Mouse (Mus musculus) G1E (cell line): Measurements from ENCODE around the gene Prr23a3. TPM values are rescaled to one million over a fixed set of nuclear protein-coding genes. Genes with fewer than 3 reads are reported as not detected.

Experiments
- ATAC-seq: 2 replicates; pipeline ENCODE4 v1.8.0; 2016; ENCODE audit warnings: mild to moderate bottlenecking; ENCODE audit not compliant: insufficient number of reproducible peaks, poor library complexity, low FRiP score, severe bottlenecking; ENCODE audit errors: extremely low read depth
- DNase-seq: peaks from one replicate; pipeline ENCODE4 v3.0.0; 2012; ENCODE audit warnings: low spot score
- H3K27me3 ChIP-seq: 2 replicates; pipeline ENCODE4 v1.6.1; 2012; ENCODE audit warnings: mild to moderate bottlenecking, low read length, inconsistent platforms; ENCODE audit not compliant: insufficient read depth
- H3K36me3 ChIP-seq: replicated peaks from 2 replicates; pipeline ENCODE3; 2012; ENCODE audit warnings: mild to moderate bottlenecking, inconsistent platforms
- H3K4me1 ChIP-seq: 2 replicates; pipeline ENCODE4 v1.6.1; 2012; ENCODE audit warnings: low read depth, low read length, inconsistent platforms, mixed read lengths; ENCODE audit not compliant: insufficient read depth
- H3K4me3 ChIP-seq: 2 replicates; pipeline ENCODE4 v1.5.1; 2012; ENCODE audit warnings: low read depth, mild to moderate bottlenecking, inconsistent platforms, low read length, moderate library complexity, mixed read lengths
- H3K9me3 ChIP-seq: replicated peaks from 2 replicates; pipeline ENCODE4 v1.6.1; 2012; ENCODE audit warnings: inconsistent platforms
- CTCF ChIP-seq: IDR thresholded peaks from 2 replicates; pipeline ENCODE4 v1.5.1; 2012; ENCODE audit warnings: low read depth, low read length, inconsistent platforms, mixed read lengths
- GATA1 ChIP-seq: IDR thresholded peaks from 2 replicates; pipeline ENCODE4 v1.6.1; 2012; ENCODE audit warnings: borderline replicate concordance, low read length, inconsistent platforms, mixed read lengths
- GATA2 ChIP-seq: IDR thresholded peaks from 2 replicates; pipeline ENCODE4 v1.6.1; 2012; ENCODE audit warnings: low read depth, low read length, inconsistent platforms, borderline replicate concordance
- POLR2AphosphoS5 ChIP-seq: IDR thresholded peaks from 2 replicates; pipeline ENCODE4 v1.6.1; 2012; ENCODE audit warnings: low read depth, low read length, inconsistent platforms; ENCODE audit not compliant: insufficient replicate concordance
- TAL1 ChIP-seq: conservative IDR thresholded peaks from 2 replicates; pipeline ENCODE4 v1.6.1; 2012; ENCODE audit warnings: low read depth, low read length, inconsistent platforms, mixed read lengths
- polyA plus RNA-seq: library from polyadenylated mRNA; stranded (reverse); fragments of >175 nt; gene quantifications from 2 replicates; pipeline ENCODE4 v1.2.3, GENCODE M21; 2012
- total RNA-seq, 2 experiments: library from RNA; stranded (forward) in 1 of 2; stranded (reverse) in 1 of 2; fragments of 200-1000 nt in 1 of 2; fragments of >200 nt in 1 of 2; fragmentation: Nextera tagmentation in 1 of 2; gene quantifications; 2 replicates each; pipeline ENCODE4 v1.2.3; 2014 to 2017

Gene Prr23a3
- total RNA-seq (2014; fragmentation: Nextera tagmentation) (not detected in 2 replicates), total RNA-seq (2017) (0.05 and 0.06 TPM in 2 replicates), polyA plus RNA-seq (not detected in 2 replicates)

GRCm38 (mm10) chr9:98864571-98864970, at the start of gene Prr23a3:
Prr23a3 (plus strand) TSS chr9:98864767.
- no peaks in the 10 kb centered on the region for H3K36me3 ChIP-seq
- TF ChIP-seq TAL1 (no peak), GATA2 (no peak), GATA1 (no peak), CTCF (no peak), POLR2AphosphoS5 (no peak)
- ATAC-seq (no peak), DNase-seq (no peak)
- H3K4me3 ChIP-seq: no peak within 1 kb of the TSS; the same call in 1 of the 2 replicates
- no peaks in the 10 kb centered on the region for H3K27me3 ChIP-seq
- peaks cover 11% of the 10 kb centered on the region for H3K9me3 ChIP-seq
- no peaks in the 10 kb centered on the region for H3K4me1 ChIP-seq

GRCm38 (mm10) chr9:98816066-98816465, 48.5 kb upstream of the Prr23a3 start:
- H3K9me3 ChIP-seq: peaks cover 55% of the 10 kb centered on the region
- no peak for DNase-seq
- H3K4me3 ChIP-seq: no peak overlapping the region
- H3K36me3 ChIP-seq: no peaks in the 10 kb centered on the region
- no peaks in the 10 kb centered on the region; the same call in 1 of the 2 replicates for H3K27me3 ChIP-seq
- no peaks in the 10 kb centered on the region for H3K4me1 ChIP-seq
- ATAC-seq: no peak
- TF ChIP-seq TAL1 (no peak), POLR2AphosphoS5 (no peak), CTCF (no peak)

- Histone ChIP-seq H3K4me3 (no peak overlapping the region), H3K36me3 (no peaks in the 10 kb centered on the region), H3K9me3 (peaks cover 48% of the 10 kb centered on the region), H3K4me1 (no peaks in the 10 kb centered on the region), H3K27me3 (no peaks in the 10 kb centered on the region; the same call in 1 of the 2 replicates)
- TF ChIP-seq GATA2 (no peak), GATA1 (no peak), POLR2AphosphoS5 (no peak), TAL1 (no peak)
- DNase-seq (no peak), ATAC-seq (no peak)
Observed at GRCm38 (mm10) chr9:98817592-98817991, 47.0 kb upstream of the Prr23a3 start.

- Histone ChIP-seq H3K9me3 (peaks cover 48% of the 10 kb centered on the region), H3K4me1 (no peaks in the 10 kb centered on the region), H3K36me3 (no peaks in the 10 kb centered on the region), H3K27me3 (no peaks in the 10 kb centered on the region; the same call in 1 of the 2 replicates), H3K4me3 (no peak overlapping the region)
- ATAC-seq: no peak
- TF ChIP-seq GATA1 (no peak), GATA2 (no peak), POLR2AphosphoS5 (no peak), TAL1 (no peak), CTCF (no peak)
- DNase-seq: no peak
Observed at GRCm38 (mm10) chr9:98818971-98819370, 45.6 kb upstream of the Prr23a3 start.

- no peak for DNase-seq
Observed at GRCm38 (mm10) chr9:98819481-98819880, 45.1 kb upstream of the Prr23a3 start.

GRCm38 (mm10) chr9:98820461-98820860, 44.1 kb upstream of the Prr23a3 start:
- Histone ChIP-seq H3K9me3 (peaks cover 48% of the 10 kb centered on the region), H3K27me3 (no peaks in the 10 kb centered on the region; the same call in 1 of the 2 replicates), H3K36me3 (no peaks in the 10 kb centered on the region), H3K4me3 (no peak overlapping the region), H3K4me1 (no peaks in the 10 kb centered on the region)
- no peak for ATAC-seq
- TF ChIP-seq TAL1 (no peak), GATA2 (no peak), POLR2AphosphoS5 (no peak), GATA1 (no peak), CTCF (no peak)
- no peak for DNase-seq

More at GRCm38 (mm10) chr9:98819481-98819880, 45.1 kb upstream of the Prr23a3 start:
- H3K9me3 ChIP-seq: peaks cover 48% of the 10 kb centered on the region
- no peaks in the 10 kb centered on the region for H3K36me3 ChIP-seq
- ATAC-seq: no peak
- no peaks in the 10 kb centered on the region for H3K4me1 ChIP-seq
- H3K27me3 ChIP-seq: no peaks in the 10 kb centered on the region; the same call in 1 of the 2 replicates
- H3K4me3 ChIP-seq: no peak overlapping the region
- TF ChIP-seq TAL1: no peak
- TF ChIP-seq POLR2AphosphoS5: no peak
- TF ChIP-seq CTCF: no peak
- TF ChIP-seq GATA2: no peak
- TF ChIP-seq GATA1: no peak

- ATAC-seq: no peak
Observed at GRCm38 (mm10) chr9:98821067-98821466, 43.5 kb upstream of the Prr23a3 start.

More at GRCm38 (mm10) chr9:98821067-98821466, 43.5 kb upstream of the Prr23a3 start:
- no peaks in the 10 kb centered on the region for H3K4me1 ChIP-seq
- TF ChIP-seq POLR2AphosphoS5 (no peak), GATA1 (no peak), TAL1 (no peak), CTCF (no peak), GATA2 (no peak)
- no peak for DNase-seq
- no peaks in the 10 kb centered on the region; the same call in 1 of the 2 replicates for H3K27me3 ChIP-seq
- no peak overlapping the region for H3K4me3 ChIP-seq
- H3K9me3 ChIP-seq: peaks cover 44% of the 10 kb centered on the region
- H3K36me3 ChIP-seq: no peaks in the 10 kb centered on the region
